Comparison of ENCODE assay signal across 22 mouse cellular contexts in genomic region chr14:122075485-122076200, GRCm38 (mm10). TPM values are rescaled to one million over a fixed set of nuclear protein-coding genes. Genes with fewer than 3 reads are reported as not detected.
A peak's percentile ranks its signal among the peaks of the same experiment; 100 is the strongest.
DNase-seq lines count a peak whose midpoint lies in the region; ATAC-seq and TF ChIP-seq lines count a peak whose summit lies in the region.
"Had no signal": no experiment of that assay in that cellular context is flagged by ENCODE, and none has a peak within 500 bp of the region (broad histone marks: within the 10 kb centered on the region; RNA-seq: fewer than 3 reads in every experiment).

No protein-coding gene starts in this region.

- H3K4me1 ChIP-seq in kidney, adult 2 months (ENCODE audit: control insufficient read depth, insufficient read depth, low read length): peaks cover 7% of the 10 kb centered on the region; the same call in 1 of the 2 replicates
- H3K4me1 ChIP-seq in ES-Bruce4 (ENCODE audit: control insufficient read depth, insufficient read depth, low read length): no peaks in the 10 kb centered on the region
- H3K4me1 ChIP-seq in heart, postnatal 0 days (ENCODE audit: control insufficient read depth, insufficient read depth): 0 out of 2 replicates have a peak, but pooled peaks cover 7% of the 10 kb centered on the region
- H3K4me1 ChIP-seq in embryonic facial prominence, embryonic 10.5 days: no peaks in the 10 kb centered on the region
- H3K4me1 ChIP-seq: forebrain, embryonic 13.5 days; hindbrain, embryonic 15.5 days; limb, embryonic 12.5 days; neural tube, embryonic 13.5 days; stomach, embryonic 15.5 days had no signal

- H3K9ac ChIP-seq in ES-Bruce4 (ENCODE audit: low read depth, poor library complexity, severe bottlenecking): peak overlapping the region; percentile 41
- H3K9ac ChIP-seq in heart, postnatal 0 days (replicated peaks; ENCODE audit: low read depth, low read length): no peak overlapping the region
- H3K9ac ChIP-seq: forebrain, embryonic 13.5 days; hindbrain, embryonic 15.5 days; limb, embryonic 12.5 days; neural tube, embryonic 13.5 days; stomach, embryonic 15.5 days had no signal

- DNase-seq in kidney, adult 2 months: peak; percentile 89
- no peak for DNase-seq in kidney, postnatal 14 days
- DNase-seq in Muller cell, postnatal 12 days (ENCODE audit: inconsistent ontology term): peak; percentile 70
- peak; percentile 30 for DNase-seq in heart, postnatal 0 days (ENCODE audit: low spot score)
- DNase-seq in yolk sac, embryonic 10.5 days (ENCODE audit: low spot score): no peak
- no peak for DNase-seq in embryonic facial prominence, embryonic 10.5 days (ENCODE audit: low spot score)
- DNase-seq: cerebellum, adult 18-20 months had no signal

- no peak overlapping the region for H3K4me3 ChIP-seq in kidney, adult 2 months (ENCODE audit: insufficient read depth, low read depth, low read length)
- peak overlapping the region; percentile 58 for H3K4me3 ChIP-seq in ES-Bruce4 (ENCODE audit: low read depth, low read length)
- H3K4me3 ChIP-seq in heart, postnatal 0 days (ENCODE audit: low read depth, low read length): no peak overlapping the region
- H3K4me3 ChIP-seq in embryonic facial prominence, embryonic 10.5 days: no peak overlapping the region
- H3K4me3 ChIP-seq: forebrain, embryonic 13.5 days; hindbrain, embryonic 15.5 days; limb, embryonic 12.5 days; neural tube, embryonic 13.5 days; stomach, embryonic 15.5 days had no signal

- no peaks in the 10 kb centered on the region for H3K36me3 ChIP-seq in kidney, adult 2 months (ENCODE audit: control insufficient read depth, insufficient read depth, low read length)
- H3K36me3 ChIP-seq in ES-Bruce4 (ENCODE audit: control insufficient read depth, insufficient read depth, low read length, poor library complexity, severe bottlenecking): no peaks in the 10 kb centered on the region
- H3K36me3 ChIP-seq in heart, postnatal 0 days (replicated peaks; ENCODE audit: control insufficient read depth, insufficient read depth, low read length): no peaks in the 10 kb centered on the region
- no peaks in the 10 kb centered on the region for H3K36me3 ChIP-seq in embryonic facial prominence, embryonic 10.5 days (replicated peaks)
- H3K36me3 ChIP-seq: hindbrain, embryonic 15.5 days; limb, embryonic 12.5 days; neural tube, embryonic 13.5 days; stomach, embryonic 15.5 days had no signal

- no peaks in the 10 kb centered on the region for H3K27me3 ChIP-seq in kidney, adult 2 months (replicated peaks; ENCODE audit: control insufficient read depth, insufficient read depth, low read length)
- H3K27me3 ChIP-seq in ES-Bruce4 (ENCODE audit: control insufficient read depth, insufficient read depth, low read length, poor library complexity, severe bottlenecking): no peaks in the 10 kb centered on the region
- peaks cover 11% of the 10 kb centered on the region; the same call in 1 of the 2 replicates for H3K27me3 ChIP-seq in heart, postnatal 0 days (ENCODE audit: control insufficient read depth, insufficient read depth, low read length)
- no peaks in the 10 kb centered on the region for H3K27me3 ChIP-seq in embryonic facial prominence, embryonic 10.5 days (replicated peaks; ENCODE audit: low read depth, poor library complexity, severe bottlenecking)
- H3K27me3 ChIP-seq: forebrain, embryonic 13.5 days; hindbrain, embryonic 15.5 days; limb, embryonic 12.5 days; neural tube, embryonic 13.5 days; stomach, embryonic 15.5 days had no signal

- WGBS in kidney, adult 2 months: 66% methylated on average over 21 of the region's 21 CpGs
- WGBS in heart, postnatal 0 days: 50% methylated on average over 21 of the region's 21 CpGs
- WGBS in embryonic facial prominence, embryonic 10.5 days: 89% methylated on average over 21 of the region's 21 CpGs

- no peaks in the 10 kb centered on the region for H3K9me3 ChIP-seq in ES-Bruce4 (replicated peaks; ENCODE audit: control insufficient read depth, insufficient read depth, low read length, poor library complexity, severe bottlenecking)
- H3K9me3 ChIP-seq in heart, postnatal 0 days (replicated peaks; ENCODE audit: control insufficient read depth, low read length): no peaks in the 10 kb centered on the region
- H3K9me3 ChIP-seq in embryonic facial prominence, embryonic 10.5 days: no peaks in the 10 kb centered on the region
- H3K9me3 ChIP-seq: forebrain, embryonic 13.5 days; hindbrain, embryonic 15.5 days; limb, embryonic 12.5 days; neural tube, embryonic 13.5 days; stomach, embryonic 15.5 days had no signal

- TF ChIP-seq POLR2A in kidney, adult 2 months (IDR thresholded peaks at IDR 0.05; ENCODE audit: low read depth, low read length): no peak
- no peak for TF ChIP-seq POLR2A in ES-Bruce4 (IDR thresholded peaks at IDR 0.05; ENCODE audit: insufficient read depth, low read length)

- 0 out of 2 replicates have a peak overlapping the region, but pooled peaks have one; percentile 18 for H3K27ac ChIP-seq in kidney, adult 2 months (ENCODE audit: insufficient read depth, low read depth, low read length)
- H3K27ac ChIP-seq in ES-Bruce4 (ENCODE audit: insufficient read depth, low read length): no peak overlapping the region
- H3K27ac ChIP-seq in heart, postnatal 0 days (ENCODE audit: low read depth): peak overlapping the region; percentile 56
- no peak overlapping the region for H3K27ac ChIP-seq in embryonic facial prominence, embryonic 10.5 days (replicated peaks)
- H3K27ac ChIP-seq: forebrain, embryonic 13.5 days; hindbrain, embryonic 15.5 days; limb, embryonic 12.5 days; macrophage; neural tube, embryonic 13.5 days; stomach, embryonic 15.5 days had no signal

- no peak for TF ChIP-seq EP300 in ES-Bruce4 (IDR thresholded peaks at IDR 0.05; ENCODE audit: insufficient read depth, low read depth, low read length)
- no peak for TF ChIP-seq EP300 in heart, postnatal 0 days (IDR thresholded peaks at IDR 0.05; ENCODE audit: low read depth)

- no peak for TF ChIP-seq CTCF in kidney, adult 2 months (conservative IDR thresholded peaks at IDR 0.05; ENCODE audit: insufficient read depth, insufficient read length, low read depth, low read length)
- TF ChIP-seq CTCF in ES-Bruce4 (IDR thresholded peaks at IDR 0.05; ENCODE audit: low read depth, low read length): no peak
- no peak for TF ChIP-seq CTCF in heart, postnatal 0 days (IDR thresholded peaks at IDR 0.05; ENCODE audit: low read depth)

- peak; percentile 69 for ATAC-seq in heart, postnatal 0 days (ENCODE audit: insufficient read depth, low read depth)
- ATAC-seq in megakaryocyte-erythroid progenitor cell, adult 5-6 weeks (replicated peaks; ENCODE audit: low FRiP score, low TSS enrichment, poor library complexity, severe bottlenecking): no peak
- ATAC-seq: activated CD4-positive, CD25-positive, alpha-beta regulatory T cell, adult 4 months; forebrain, embryonic 13.5 days; midbrain, embryonic 16.5 days had no signal

- H3K4me2 ChIP-seq in heart, postnatal 0 days (ENCODE audit: low read depth, low read length): no peak overlapping the region
- H3K4me2 ChIP-seq: forebrain, embryonic 13.5 days; hindbrain, embryonic 15.5 days; limb, embryonic 12.5 days; neural tube, embryonic 13.5 days; stomach, embryonic 15.5 days had no signal

RNA-seq across cellular contexts. Expression of gene Tm9sf2, which starts 31.2 kb away (rescaled TPM):
- polyA plus RNA-seq in kidney, adult 2 months (2012; rRNA removed): 136 and 197 TPM in 2 replicates
- 79.7 and 85.3 TPM in 2 replicates for polyA plus RNA-seq in ES-Bruce4 (2011; ENCODE audit: insufficient read depth, insufficient read length, low read depth, missing spikeins)
- total RNA-seq in heart, postnatal 0 days (2014; rRNA removed; ENCODE audit: low replicate concordance): 104 and 132 TPM in 2 replicates
- 113 and 117 TPM in 2 replicates for polyA plus RNA-seq in heart, postnatal 0 days (2015; fragmentation: Nextera tagmentation; extraction: Ambion mirVana)
- total RNA-seq in megakaryocyte-erythroid progenitor cell, adult 5-6 weeks (2014; fragmentation: Nextera tagmentation): 41.4 and 48.2 TPM in 2 replicates
- 81.3 and 82.5 TPM in 2 replicates for total RNA-seq in megakaryocyte-erythroid progenitor cell, adult 5-6 weeks (2017)
- 120 and 124 TPM in 2 replicates for polyA plus RNA-seq in embryonic facial prominence, embryonic 10.5 days (2016; fragmentation: Nextera tagmentation; extraction: Ambion mirVana)

RNA-seq across cellular contexts. Expression of gene Timm8a2, which starts 41.2 kb away (rescaled TPM):
- 0.18 TPM in 1 of 2 replicates, not detected in the other for polyA plus RNA-seq in kidney, adult 2 months (2012; rRNA removed)
- 0.99 TPM in 1 of 2 replicates, not detected in the other for polyA plus RNA-seq in ES-Bruce4 (2011; ENCODE audit: insufficient read depth, insufficient read length, low read depth, missing spikeins)
- total RNA-seq in heart, postnatal 0 days (2014; rRNA removed; ENCODE audit: low replicate concordance): not detected in 2 replicates
- polyA plus RNA-seq in heart, postnatal 0 days (2015; fragmentation: Nextera tagmentation; extraction: Ambion mirVana): not detected in 2 replicates
- not detected in 2 replicates for total RNA-seq in megakaryocyte-erythroid progenitor cell, adult 5-6 weeks (2014; fragmentation: Nextera tagmentation)
- not detected in 2 replicates for total RNA-seq in megakaryocyte-erythroid progenitor cell, adult 5-6 weeks (2017)
- not detected in 2 replicates for polyA plus RNA-seq in embryonic facial prominence, embryonic 10.5 days (2016; fragmentation: Nextera tagmentation; extraction: Ambion mirVana)
- total RNA-seq: common myeloid progenitor, adult 5-6 weeks; layer of hippocampus, adult 18-20 months; left cerebral cortex, adult 18-20 months had no signal
- polyA plus RNA-seq: activated CD4-positive, CD25-positive, alpha-beta regulatory T cell, adult 4 months; forebrain, embryonic 13.5 days; hindbrain, embryonic 15.5 days; limb, embryonic 12.5 days; liver, embryonic 16.5 days; macrophage; midbrain, embryonic 16.5 days; neural tube, embryonic 13.5 days; small intestine, adult 2 months; stomach, embryonic 15.5 days had no signal

Comparison
In these comparisons a context has a peak if more than half of its experiments do, and no peak if none do; other contexts are left out.
1. DNase-seq: peak in kidney, adult 2 months (single experiment), Muller cell, postnatal 12 days (single experiment) and heart, postnatal 0 days (single experiment); none in kidney, postnatal 14 days (single experiment), yolk sac, embryonic 10.5 days (single experiment) and embryonic facial prominence, embryonic 10.5 days (single experiment).
2. H3K27ac ChIP-seq: peak in kidney, adult 2 months (single experiment) and heart, postnatal 0 days (single experiment); none in ES-Bruce4 (single experiment) and embryonic facial prominence, embryonic 10.5 days (single experiment).